In genomic region chr19:42698576-42698975, GRCm38 (mm10) we compare ENCODE assay signal across 17 mouse cellular contexts. TPM values are rescaled to one million over a fixed set of nuclear protein-coding genes. Genes with fewer than 3 reads are reported as not detected.
DNase-seq lines count a peak whose midpoint lies in the region; ATAC-seq lines count a peak whose summit lies in the region.
"Had no signal": no experiment of that assay in that cellular context is flagged by ENCODE, and none has a peak within 500 bp of the region (broad histone marks: within the 10 kb centered on the region; RNA-seq: fewer than 3 reads in every experiment).

No protein-coding gene starts in this region.

- DNase-seq in forebrain, embryonic 10.5 days (ENCODE audit: extremely low spot score, low spot score): no peak
- no peak for DNase-seq in forebrain, embryonic 11.5 days (ENCODE audit: low spot score)
- DNase-seq in kidney, postnatal 10 days: no peak
- no peak for DNase-seq in neural tube, embryonic 10.5 days (ENCODE audit: extremely low spot score, low spot score)
- DNase-seq in gastrocnemius, postnatal 36 days: no peak
- no peak for DNase-seq in cerebellum, adult 11-12 months
- DNase-seq: kidney, adult 2 months; left cerebral cortex, postnatal 4 days had no signal

- no peak overlapping the region for H3K9ac ChIP-seq in forebrain, embryonic 11.5 days (ENCODE audit: low read length)
- H3K9ac ChIP-seq in kidney, embryonic 16.5 days (replicated peaks; ENCODE audit: low read length): no peak overlapping the region
- no peak overlapping the region for H3K9ac ChIP-seq in neural tube, embryonic 14.5 days (replicated peaks; ENCODE audit: low read depth, low read length)
- H3K9ac ChIP-seq: forebrain, embryonic 13.5 days; liver, embryonic 14.5 days; midbrain, embryonic 12.5 days; neural tube, embryonic 12.5 days had no signal

- H3K9me3 ChIP-seq in forebrain, embryonic 10.5 days: no peaks in the 10 kb centered on the region
- no peaks in the 10 kb centered on the region for H3K9me3 ChIP-seq in forebrain, embryonic 11.5 days (ENCODE audit: control insufficient read depth, low read length)
- no peaks in the 10 kb centered on the region for H3K9me3 ChIP-seq in kidney, embryonic 16.5 days (ENCODE audit: low read length)
- H3K9me3 ChIP-seq in neural tube, embryonic 14.5 days (ENCODE audit: control insufficient read depth, low read length): no peaks in the 10 kb centered on the region
- H3K9me3 ChIP-seq: forebrain, embryonic 13.5 days; midbrain, embryonic 12.5 days; neural tube, embryonic 12.5 days had no signal

- no peak overlapping the region for H3K4me3 ChIP-seq in forebrain, embryonic 10.5 days
- no peak overlapping the region for H3K4me3 ChIP-seq in forebrain, embryonic 11.5 days (ENCODE audit: low read depth, low read length)
- no peak overlapping the region for H3K4me3 ChIP-seq in kidney, embryonic 16.5 days (ENCODE audit: low read length)
- no peak overlapping the region for H3K4me3 ChIP-seq in neural tube, embryonic 14.5 days (ENCODE audit: low read depth, low read length)
- H3K4me3 ChIP-seq: forebrain, embryonic 13.5 days; midbrain, embryonic 12.5 days; neural tube, embryonic 12.5 days had no signal

- H3K4me2 ChIP-seq in forebrain, embryonic 11.5 days (ENCODE audit: low read depth, low read length, severe bottlenecking): no peak overlapping the region
- H3K4me2 ChIP-seq in kidney, embryonic 16.5 days (replicated peaks; ENCODE audit: low read depth, low read length): no peak overlapping the region
- no peak overlapping the region for H3K4me2 ChIP-seq in neural tube, embryonic 14.5 days (ENCODE audit: low read depth, low read length)
- H3K4me2 ChIP-seq: forebrain, embryonic 13.5 days; midbrain, embryonic 12.5 days; neural tube, embryonic 12.5 days had no signal

- 65% methylated on average over 2 of the region's 2 CpGs for WGBS in forebrain, embryonic 10.5 days
- 59% methylated on average over 2 of the region's 2 CpGs for WGBS in forebrain, embryonic 11.5 days
- 66% methylated on average over 2 of the region's 2 CpGs for WGBS in kidney, embryonic 16.5 days
- 47% methylated on average over 2 of the region's 2 CpGs for WGBS in neural tube, embryonic 14.5 days

- peak overlapping the region; percentile 75 for H3K27ac ChIP-seq in forebrain, embryonic 10.5 days
- no peak overlapping the region for H3K27ac ChIP-seq in forebrain, embryonic 11.5 days (ENCODE audit: low read depth, low read length)
- H3K27ac ChIP-seq in kidney, embryonic 16.5 days (ENCODE audit: low read length): peak overlapping the region; percentile 43; the same call in 1 of the 2 replicates
- no peak overlapping the region for H3K27ac ChIP-seq in neural tube, embryonic 14.5 days (ENCODE audit: low read depth, low read length)
- H3K27ac ChIP-seq: forebrain, embryonic 13.5 days; liver, embryonic 14.5 days; midbrain, embryonic 12.5 days; neural tube, embryonic 12.5 days had no signal

- intact Hi-C loops in gastrocnemius, postnatal 36 days (cut with DNase I): no loop called here

- H3K36me3 ChIP-seq in forebrain, embryonic 10.5 days (replicated peaks): no peaks in the 10 kb centered on the region
- H3K36me3 ChIP-seq in forebrain, embryonic 11.5 days (ENCODE audit: control insufficient read depth, insufficient read depth, low read length): no peaks in the 10 kb centered on the region
- no peaks in the 10 kb centered on the region for H3K36me3 ChIP-seq in kidney, embryonic 16.5 days (ENCODE audit: insufficient read depth, low read length)
- no peaks in the 10 kb centered on the region for H3K36me3 ChIP-seq in neural tube, embryonic 14.5 days (ENCODE audit: control insufficient read depth, insufficient read depth, low read length)
- H3K36me3 ChIP-seq: midbrain, embryonic 12.5 days; neural tube, embryonic 12.5 days had no signal

- no peaks in the 10 kb centered on the region for H3K27me3 ChIP-seq in forebrain, embryonic 10.5 days (ENCODE audit: poor library complexity, severe bottlenecking)
- no peaks in the 10 kb centered on the region for H3K27me3 ChIP-seq in forebrain, embryonic 11.5 days (ENCODE audit: control insufficient read depth, insufficient read depth, low read length)
- no peaks in the 10 kb centered on the region for H3K27me3 ChIP-seq in kidney, embryonic 16.5 days (ENCODE audit: insufficient read depth, low read length)
- no peaks in the 10 kb centered on the region for H3K27me3 ChIP-seq in neural tube, embryonic 14.5 days (ENCODE audit: control insufficient read depth, insufficient read depth, low read length)
- H3K27me3 ChIP-seq: forebrain, embryonic 13.5 days; midbrain, embryonic 12.5 days; neural tube, embryonic 12.5 days had no signal

- ATAC-seq in forebrain, embryonic 11.5 days (replicated peaks; ENCODE audit: low FRiP score): no peak
- 0 out of 2 replicates have a peak, but pooled peaks have one; percentile 36 for ATAC-seq in kidney, embryonic 16.5 days (ENCODE audit: low FRiP score, low TSS enrichment)
- 0 out of 2 replicates have a peak, but pooled peaks have one; percentile 11 for ATAC-seq in neural tube, embryonic 14.5 days (ENCODE audit: low read depth)
- ATAC-seq: forebrain, embryonic 13.5 days; hindbrain, embryonic 16.5 days; lung, postnatal 0 days had no signal

- H3K4me1 ChIP-seq in forebrain, embryonic 10.5 days: peaks cover 29% of the 10 kb centered on the region
- no peaks in the 10 kb centered on the region for H3K4me1 ChIP-seq in forebrain, embryonic 11.5 days (replicated peaks; ENCODE audit: control insufficient read depth, insufficient read depth, low read length)
- H3K4me1 ChIP-seq in kidney, embryonic 16.5 days (ENCODE audit: insufficient read depth, low read length): peaks cover 8% of the 10 kb centered on the region; the same call in 1 of the 2 replicates
- H3K4me1 ChIP-seq in neural tube, embryonic 14.5 days (ENCODE audit: control insufficient read depth, insufficient read depth, low read length): peaks cover 5% of the 10 kb centered on the region

RNA-seq across cellular contexts. Expression of gene Pyroxd2, which starts 54.0 kb away (rescaled TPM):
- 0.29 and 0.63 TPM in 2 replicates for polyA plus RNA-seq in forebrain, embryonic 10.5 days (2016; fragmentation: Nextera tagmentation; extraction: Ambion mirVana)
- 0.52 and 0.53 TPM in 2 replicates for polyA plus RNA-seq in forebrain, embryonic 11.5 days (2014; fragmentation: Nextera tagmentation; extraction: Ambion mirVana)
- polyA plus RNA-seq in kidney, embryonic 16.5 days (2015; fragmentation: Nextera tagmentation; extraction: Ambion mirVana): 9.7 and 9.9 TPM in 2 replicates
- polyA plus RNA-seq in neural tube, embryonic 14.5 days (2014; fragmentation: Nextera tagmentation; extraction: Ambion mirVana): 1.5 and 1.6 TPM in 2 replicates
- total RNA-seq in gastrocnemius, postnatal 36 days (2021): under 1 TPM; 0.79 to 0.96 TPM
- total RNA-seq: hematopoietic stem cell, adult 5-6 weeks had no signal

Comparison
In these comparisons a context has a peak if more than half of its experiments do, and no peak if none do; other contexts are left out.
1. H3K27ac ChIP-seq: peak in forebrain, embryonic 10.5 days (single experiment) and kidney, embryonic 16.5 days (single experiment); none in forebrain, embryonic 11.5 days (single experiment) and neural tube, embryonic 14.5 days (single experiment).